Mouse (Mus musculus): ENCODE results near the gene Ccl2. TPM values are rescaled to one million over a fixed set of nuclear protein-coding genes. Genes with fewer than 3 reads are reported as not detected.

The Ccl2 gene
- total RNA-seq, 2 experiments from 2014 or later, result not detected

Other genes with a start within 250 kb of the Ccl2 start
- gene 5530401A14Rik, start 174.9 kb upstream of the Ccl2 start, total RNA-seq (2015; ENCODE audit: low replicate concordance), result not detected in 2 replicates
- not detected in 2 replicates for gene 5530401A14Rik, start 174.9 kb upstream of the Ccl2 start, total RNA-seq (2017; ENCODE audit: low replicate concordance)
- not detected in 2 replicates for gene Asic2, start 67.1 kb upstream of the Ccl2 start, total RNA-seq (2015; ENCODE audit: low replicate concordance)
- gene Asic2, start 67.1 kb upstream of the Ccl2 start, total RNA-seq (2017; ENCODE audit: low replicate concordance), result not detected in 2 replicates
- gene Gm17268, start 3.0 kb downstream of the Ccl2 start, total RNA-seq (2015; ENCODE audit: low replicate concordance), result not detected in 2 replicates
- gene Gm17268, start 3.0 kb downstream of the Ccl2 start, total RNA-seq (2017; ENCODE audit: low replicate concordance), result not detected in 2 replicates
- gene Ccl7, start 10.1 kb downstream of the Ccl2 start, total RNA-seq (2015; ENCODE audit: low replicate concordance), result not detected in 2 replicates
- not detected in 2 replicates for gene Ccl7, start 10.1 kb downstream of the Ccl2 start, total RNA-seq (2017; ENCODE audit: low replicate concordance)
- gene Ccl11, start 22.3 kb downstream of the Ccl2 start, total RNA-seq (2015; ENCODE audit: low replicate concordance), result not detected in 2 replicates
- not detected in 2 replicates for gene Ccl11, start 22.3 kb downstream of the Ccl2 start, total RNA-seq (2017; ENCODE audit: low replicate concordance)
- not detected in 2 replicates for gene Ccl12, start 66.3 kb downstream of the Ccl2 start, total RNA-seq (2015; ENCODE audit: low replicate concordance)
- not detected in 2 replicates for gene Ccl12, start 66.3 kb downstream of the Ccl2 start, total RNA-seq (2017; ENCODE audit: low replicate concordance)
- not detected in 2 replicates for gene Ccl8, start 79.6 kb downstream of the Ccl2 start, total RNA-seq (2015; ENCODE audit: low replicate concordance)
- not detected in 2 replicates for gene Ccl8, start 79.6 kb downstream of the Ccl2 start, total RNA-seq (2017; ENCODE audit: low replicate concordance)